Mouse (Mus musculus): ENCODE measurements around the gene Ppp1r3e. TPM values are rescaled to one million over a fixed set of nuclear protein-coding genes. Genes with fewer than 3 reads are reported as not detected.

The Ppp1r3e gene
- polyA plus RNA-seq, 1 experiment from 2014 or later, result 2.8 TPM

DNA sequence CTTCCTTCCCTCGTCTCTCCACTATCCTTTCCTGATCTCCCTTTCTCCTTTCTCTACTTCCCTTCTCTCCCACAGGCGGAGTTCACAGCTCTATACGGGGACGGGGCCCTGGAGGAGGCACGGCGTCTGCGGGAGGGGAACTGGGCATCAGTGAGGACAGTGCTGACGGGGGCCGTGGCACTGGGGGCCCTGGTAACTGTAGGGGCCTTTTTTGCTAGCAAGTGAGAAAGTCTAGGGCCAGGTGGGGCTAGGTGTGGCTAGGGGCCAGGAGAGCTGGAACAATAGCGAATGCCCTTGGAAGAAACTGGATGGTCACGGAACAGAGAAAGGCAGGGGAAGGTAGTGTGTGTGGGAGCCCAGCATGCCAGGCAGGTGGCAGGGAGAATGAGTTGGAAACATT is 8.0 kb upstream of the Ppp1r3e start:
- no peak overlapping the region for H3K27ac ChIP-seq (ENCODE audit: low read length)
- no peaks in the 10 kb centered on the region for H3K9me3 ChIP-seq (ENCODE audit: control insufficient read depth, low read depth, low read length)
- H3K4me3 ChIP-seq (ENCODE audit: low read depth, low read length), result no peak overlapping the region
- H3K9ac ChIP-seq (replicated peaks; ENCODE audit: low read depth, low read length), result no peak overlapping the region
- no peaks in the 10 kb centered on the region for H3K27me3 ChIP-seq (ENCODE audit: control insufficient read depth, insufficient read depth, low read length)
- H3K4me1 ChIP-seq (ENCODE audit: control insufficient read depth, insufficient read depth, low read length), result peaks cover 16% of the 10 kb centered on the region
- no peak for ATAC-seq (ENCODE audit: insufficient number of reproducible peaks, insufficient read depth, low FRiP score, low read depth)
- H3K4me2 ChIP-seq (replicated peaks; ENCODE audit: low read depth, low read length), result peak overlapping the region; percentile 12
- peaks cover 12% of the 10 kb centered on the region; the same call in 1 of the 2 replicates for H3K36me3 ChIP-seq (ENCODE audit: control insufficient read depth, insufficient read depth, low read length)
- WGBS, result 90% methylated on average over 11 of the region's 11 CpGs

DNA sequence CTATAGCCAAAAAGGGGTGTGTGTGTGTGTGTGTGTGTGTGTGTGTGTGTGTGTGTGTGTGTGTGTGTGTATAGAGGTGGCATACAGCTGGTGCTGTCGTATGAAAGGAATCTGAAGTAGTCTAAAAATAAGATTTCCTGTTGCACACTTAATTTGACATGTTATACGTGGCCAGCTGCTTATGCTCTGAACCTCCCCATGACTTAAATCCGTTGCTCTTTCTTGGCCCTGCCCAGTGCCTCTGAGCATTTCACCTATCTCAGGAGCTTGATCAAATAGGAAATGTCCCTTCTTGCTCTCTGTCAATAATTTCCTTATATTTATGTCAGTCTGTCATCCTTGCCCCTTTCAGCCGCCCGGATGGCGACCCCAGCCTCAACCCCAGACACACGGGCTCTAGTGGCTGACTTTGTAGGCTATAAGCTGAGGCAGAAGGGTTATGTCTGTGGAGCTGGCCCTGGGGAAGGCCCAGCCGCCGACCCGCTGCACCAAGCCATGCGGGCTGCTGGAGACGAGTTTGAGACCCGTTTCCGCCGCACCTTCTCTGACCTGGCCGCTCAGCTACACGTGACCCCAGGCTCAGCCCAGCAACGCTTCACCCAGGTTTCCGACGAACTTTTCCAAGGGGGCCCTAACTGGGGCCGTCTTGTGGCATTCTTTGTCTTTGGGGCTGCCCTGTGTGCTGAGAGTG is 6.8 kb upstream of the Ppp1r3e start:
- 12% methylated on average over 21 of the region's 21 CpGs for WGBS
- ATAC-seq (ENCODE audit: insufficient number of reproducible peaks, insufficient read depth, low FRiP score, low read depth), result 0 out of 2 replicates have a peak, but pooled peaks have one; percentile 2

DNA sequence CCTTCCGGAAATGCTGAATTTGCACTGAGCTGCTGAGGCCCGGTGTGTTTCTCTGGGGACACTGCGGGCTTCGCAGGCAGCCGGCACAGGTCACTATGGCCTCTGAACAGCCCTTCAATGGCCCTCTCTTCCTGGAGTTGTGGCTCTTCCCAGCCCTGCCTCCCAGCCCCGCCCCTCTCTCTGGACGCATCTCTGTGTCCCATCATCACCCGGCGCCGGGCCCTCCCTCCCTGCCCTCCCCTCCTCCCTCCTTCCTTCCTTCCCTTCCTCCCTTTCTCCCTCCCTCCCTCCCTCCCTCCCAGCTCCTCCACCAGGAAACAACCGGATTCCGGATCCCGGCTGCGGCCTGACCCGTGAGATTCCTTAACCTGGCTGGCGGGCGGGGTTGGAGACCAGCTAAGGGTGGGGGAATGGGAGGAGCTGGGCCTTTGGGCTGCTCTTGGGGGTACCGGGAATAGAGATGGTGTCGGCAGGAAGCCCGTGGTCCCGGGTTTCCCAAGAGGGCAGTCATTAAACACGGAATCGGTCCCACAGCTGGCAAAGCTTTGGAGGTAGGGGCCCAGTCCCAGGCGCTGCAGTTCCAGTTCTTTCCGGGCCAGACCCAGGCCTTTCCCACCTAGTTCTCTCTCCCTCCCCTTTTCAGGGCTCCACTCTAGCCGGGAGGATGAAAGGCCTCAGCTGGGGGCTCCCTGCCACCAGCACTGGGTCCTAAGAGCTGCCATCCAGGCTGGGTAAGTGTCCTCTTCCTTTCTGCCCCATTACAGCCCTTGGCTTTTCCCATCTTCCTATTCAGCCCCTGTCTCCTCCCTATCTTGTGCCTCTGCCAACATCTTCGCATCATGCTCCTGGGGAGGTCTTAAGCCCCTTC is 6.0 kb upstream of the Ppp1r3e start, which contains the start of the genes Bcl2l2 and Gm20521:
Gene Bcl2l2 (plus strand): TSS at position 224 of the 868 bp plus-strand sequence.
Gene Gm20521 (plus strand): TSS at position 288 of the 868 bp plus-strand sequence.
- no peaks in the 10 kb centered on the region for H3K9me3 ChIP-seq (ENCODE audit: control insufficient read depth, low read depth, low read length)
- under 1% methylated on average over 27 of the region's 27 CpGs for WGBS
- peak within 1 kb of the TSS; percentile 97 for H3K27ac ChIP-seq (ENCODE audit: low read length)
- peaks cover 12% of the 10 kb centered on the region; the same call in 1 of the 2 replicates for H3K36me3 ChIP-seq (ENCODE audit: control insufficient read depth, insufficient read depth, low read length)
- ATAC-seq (ENCODE audit: insufficient number of reproducible peaks, insufficient read depth, low FRiP score, low read depth), result peak; percentile 84
- H3K27me3 ChIP-seq (ENCODE audit: control insufficient read depth, insufficient read depth, low read length), result no peaks in the 10 kb centered on the region
- H3K9ac ChIP-seq (replicated peaks; ENCODE audit: low read depth, low read length), result peak within 1 kb of the TSS; percentile 79
- peak within 1 kb of the TSS; percentile 84 for H3K4me2 ChIP-seq (replicated peaks; ENCODE audit: low read depth, low read length)
- peak within 1 kb of the TSS; percentile 73 for H3K4me3 ChIP-seq (ENCODE audit: low read depth, low read length)
- peaks cover 16% of the 10 kb centered on the region for H3K4me1 ChIP-seq (ENCODE audit: control insufficient read depth, insufficient read depth, low read length)

More for the DNA sequence above, 6.8 kb upstream of the Ppp1r3e start:
- Histone ChIP-seq H3K4me3 (ENCODE audit: low read depth, low read length) (peak overlapping the region; percentile 73), H3K27ac (ENCODE audit: low read length) (peak overlapping the region; percentile 97), H3K27me3 (ENCODE audit: control insufficient read depth, insufficient read depth, low read length) (no peaks in the 10 kb centered on the region), H3K9ac (replicated peaks; ENCODE audit: low read depth, low read length) (peak overlapping the region; percentile 79), H3K36me3 (ENCODE audit: control insufficient read depth, insufficient read depth, low read length) (peaks cover 12% of the 10 kb centered on the region; the same call in 1 of the 2 replicates), H3K4me2 (replicated peaks; ENCODE audit: low read depth, low read length) (peak overlapping the region; percentile 84), H3K9me3 (ENCODE audit: control insufficient read depth, low read depth, low read length) (no peaks in the 10 kb centered on the region), H3K4me1 (ENCODE audit: control insufficient read depth, insufficient read depth, low read length) (peaks cover 16% of the 10 kb centered on the region)

DNA sequence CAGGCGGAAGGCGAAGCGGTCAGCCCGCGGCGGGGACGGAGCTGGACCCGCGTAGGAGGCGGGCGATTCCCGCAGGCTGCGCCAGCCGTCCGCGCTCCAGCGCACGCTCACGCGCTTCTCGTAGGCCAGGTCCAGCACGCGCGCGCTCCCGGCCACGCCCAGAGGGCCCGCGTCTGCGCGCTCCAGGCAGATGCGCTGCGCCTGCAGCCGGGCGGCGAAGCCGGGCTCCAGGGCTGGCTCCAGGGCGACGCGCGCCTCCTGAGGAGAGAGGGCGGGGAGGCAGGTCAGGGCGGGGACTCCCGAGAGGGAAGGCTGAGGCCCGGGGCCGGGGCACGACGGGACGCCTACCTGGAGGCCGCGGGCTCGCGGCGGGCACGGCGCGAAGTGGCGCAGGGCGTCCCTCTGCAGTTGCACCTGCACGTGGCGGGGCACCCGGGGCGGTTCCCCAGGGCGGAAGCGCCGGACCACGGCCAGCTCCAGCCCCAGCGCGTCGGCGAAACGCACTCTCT is 757 bp downstream of the Ppp1r3e start:
- H3K4me2 ChIP-seq (replicated peaks; ENCODE audit: low read depth, low read length), result peak overlapping the region; percentile 96
- no peaks in the 10 kb centered on the region; the same call in 1 of the 2 replicates for H3K36me3 ChIP-seq (ENCODE audit: control insufficient read depth, insufficient read depth, low read length)
- H3K9ac ChIP-seq (replicated peaks; ENCODE audit: low read depth, low read length), result peak overlapping the region; percentile 57
- WGBS, result under 1% methylated on average over 60 of the region's 72 CpGs
- ATAC-seq (ENCODE audit: insufficient number of reproducible peaks, insufficient read depth, low FRiP score, low read depth), result peak; percentile 87
- no peaks in the 10 kb centered on the region for H3K9me3 ChIP-seq (ENCODE audit: control insufficient read depth, low read depth, low read length)
- no peaks in the 10 kb centered on the region for H3K27me3 ChIP-seq (ENCODE audit: control insufficient read depth, insufficient read depth, low read length)
- peak overlapping the region; percentile 71 for H3K4me3 ChIP-seq (ENCODE audit: low read depth, low read length)
- peak overlapping the region; percentile 80; the same call in 1 of the 2 replicates for H3K27ac ChIP-seq (ENCODE audit: low read length)
- peaks cover 5% of the 10 kb centered on the region; the same call in 1 of the 2 replicates for H3K4me1 ChIP-seq (ENCODE audit: control insufficient read depth, insufficient read depth, low read length)

DNA sequence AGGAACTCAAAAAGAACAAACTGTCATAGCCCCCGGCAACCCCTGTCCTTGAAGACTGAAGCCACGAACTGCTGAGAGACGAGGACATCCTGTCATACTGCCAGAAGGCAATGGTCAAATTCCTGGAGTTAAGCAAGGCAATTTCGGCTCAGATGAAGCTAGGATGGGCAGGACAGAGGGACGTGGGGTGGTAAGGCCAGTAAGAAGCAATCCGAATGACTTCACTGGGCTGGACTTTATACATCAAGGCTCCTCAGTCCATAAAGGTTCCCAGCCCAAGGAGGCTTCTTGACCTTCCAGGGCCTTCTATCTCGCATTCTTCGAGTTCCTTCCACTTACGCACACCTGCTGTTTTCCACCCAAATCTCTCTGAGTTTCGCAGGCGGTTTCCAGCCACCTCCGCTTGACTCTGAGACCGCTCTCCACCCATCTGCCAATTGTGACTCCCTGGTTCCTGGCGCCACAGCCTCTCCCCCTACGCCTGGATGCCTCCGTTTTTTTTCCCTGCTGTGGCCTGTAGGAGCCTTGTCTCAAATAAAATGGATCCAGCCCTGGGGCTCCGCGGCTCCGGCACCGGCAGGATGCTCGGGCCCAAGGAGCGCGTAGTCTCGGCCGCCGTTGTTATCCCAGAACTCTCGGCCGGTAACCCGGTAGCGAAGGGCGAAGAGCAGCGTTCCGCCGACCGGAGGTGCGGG is 1.4 kb downstream of the Ppp1r3e start:
- H3K9ac ChIP-seq (replicated peaks; ENCODE audit: low read depth, low read length), result peak overlapping the region; percentile 57
- peaks cover 5% of the 10 kb centered on the region; the same call in 1 of the 2 replicates for H3K4me1 ChIP-seq (ENCODE audit: control insufficient read depth, insufficient read depth, low read length)
- H3K27me3 ChIP-seq (ENCODE audit: control insufficient read depth, insufficient read depth, low read length), result no peaks in the 10 kb centered on the region
- peak overlapping the region; percentile 71 for H3K4me3 ChIP-seq (ENCODE audit: low read depth, low read length)
- 3% methylated on average over 36 of the region's 36 CpGs for WGBS
- no peaks in the 10 kb centered on the region for H3K9me3 ChIP-seq (ENCODE audit: control insufficient read depth, low read depth, low read length)
- no peaks in the 10 kb centered on the region; the same call in 1 of the 2 replicates for H3K36me3 ChIP-seq (ENCODE audit: control insufficient read depth, insufficient read depth, low read length)
- peak overlapping the region; percentile 80; the same call in 1 of the 2 replicates for H3K27ac ChIP-seq (ENCODE audit: low read length)
- peak; percentile 34; the same call in 1 of the 2 replicates for ATAC-seq (ENCODE audit: insufficient number of reproducible peaks, insufficient read depth, low FRiP score, low read depth)
- H3K4me2 ChIP-seq (replicated peaks; ENCODE audit: low read depth, low read length), result peak overlapping the region; percentile 96

DNA sequence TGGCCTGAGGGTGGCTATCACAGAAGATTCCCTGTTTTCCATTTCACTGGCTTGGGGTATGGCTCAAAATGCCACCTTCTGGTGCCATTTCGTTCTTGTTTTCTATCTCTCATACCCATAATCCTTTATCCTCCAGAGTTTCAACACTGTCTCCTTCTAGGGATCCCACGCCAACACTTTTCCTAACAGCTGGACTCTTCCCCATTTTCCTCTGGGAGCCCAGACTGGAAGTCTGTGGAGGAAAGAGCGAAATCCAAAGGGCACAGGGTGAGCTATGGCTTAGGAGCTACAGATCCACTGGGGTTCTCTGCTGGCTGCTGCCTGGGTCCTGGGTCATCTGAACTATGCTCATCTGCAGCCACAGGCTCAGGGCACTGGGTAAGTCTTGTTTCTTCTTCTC is 3.2 kb downstream of the Ppp1r3e start:
- no peak overlapping the region for H3K27ac ChIP-seq (ENCODE audit: low read length)
- ATAC-seq (ENCODE audit: insufficient number of reproducible peaks, insufficient read depth, low FRiP score, low read depth), result no peak
- no peaks in the 10 kb centered on the region; the same call in 1 of the 2 replicates for H3K36me3 ChIP-seq (ENCODE audit: control insufficient read depth, insufficient read depth, low read length)
- no peaks in the 10 kb centered on the region for H3K9me3 ChIP-seq (ENCODE audit: control insufficient read depth, low read depth, low read length)
- no peak overlapping the region for H3K4me3 ChIP-seq (ENCODE audit: low read depth, low read length)
- peaks cover 5% of the 10 kb centered on the region; the same call in 1 of the 2 replicates for H3K4me1 ChIP-seq (ENCODE audit: control insufficient read depth, insufficient read depth, low read length)
- no peak overlapping the region for H3K9ac ChIP-seq (replicated peaks; ENCODE audit: low read depth, low read length)
- no peak overlapping the region for H3K4me2 ChIP-seq (replicated peaks; ENCODE audit: low read depth, low read length)
- 88% methylated on average over 3 of the region's 3 CpGs for WGBS
- no peaks in the 10 kb centered on the region for H3K27me3 ChIP-seq (ENCODE audit: control insufficient read depth, insufficient read depth, low read length)

DNA sequence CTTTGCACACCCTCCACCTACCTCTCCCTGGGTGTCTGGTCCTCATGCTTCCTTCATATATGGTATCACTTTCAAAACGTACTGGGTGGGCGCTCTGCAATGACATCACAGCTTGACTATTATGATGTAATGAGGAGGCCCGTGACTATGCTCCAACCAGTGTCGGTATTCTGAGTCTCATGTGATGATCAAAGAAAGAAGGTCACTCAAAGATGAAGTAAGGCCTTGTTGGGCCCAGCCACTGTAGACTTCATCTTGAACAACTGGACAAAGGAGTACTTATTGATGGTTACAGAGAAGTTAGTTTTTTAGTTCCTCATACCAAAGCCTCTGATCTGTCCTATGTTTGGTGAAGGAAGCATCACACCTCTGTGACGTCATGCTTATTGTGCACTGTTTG is 6.5 kb downstream of the Ppp1r3e start, which contains the start of gene Homez:
Gene Homez (minus strand): TSS at position 101 of the 400 bp plus-strand sequence.
- 82% methylated on average over 5 of the region's 5 CpGs for WGBS
- H3K4me2 ChIP-seq (replicated peaks; ENCODE audit: low read depth, low read length), result no peak within 1 kb of the TSS
- H3K9ac ChIP-seq (replicated peaks; ENCODE audit: low read depth, low read length), result no peak within 1 kb of the TSS
- no peaks in the 10 kb centered on the region for H3K9me3 ChIP-seq (ENCODE audit: control insufficient read depth, low read depth, low read length)
- H3K36me3 ChIP-seq (ENCODE audit: control insufficient read depth, insufficient read depth, low read length), result no peaks in the 10 kb centered on the region; the same call in 1 of the 2 replicates
- no peak within 1 kb of the TSS for H3K4me3 ChIP-seq (ENCODE audit: low read depth, low read length)
- H3K4me1 ChIP-seq (ENCODE audit: control insufficient read depth, insufficient read depth, low read length), result no peaks in the 10 kb centered on the region
- ATAC-seq (ENCODE audit: insufficient number of reproducible peaks, insufficient read depth, low FRiP score, low read depth), result no peak
- H3K27me3 ChIP-seq (ENCODE audit: control insufficient read depth, insufficient read depth, low read length), result no peaks in the 10 kb centered on the region
- H3K27ac ChIP-seq (ENCODE audit: low read length), result no peak within 1 kb of the TSS

Measured in stomach, embryonic 14.5 days (tissue).